Mouse (Mus musculus): ENCODE measurements around the gene Slc36a4.

Gene Slc36a4

DNA sequence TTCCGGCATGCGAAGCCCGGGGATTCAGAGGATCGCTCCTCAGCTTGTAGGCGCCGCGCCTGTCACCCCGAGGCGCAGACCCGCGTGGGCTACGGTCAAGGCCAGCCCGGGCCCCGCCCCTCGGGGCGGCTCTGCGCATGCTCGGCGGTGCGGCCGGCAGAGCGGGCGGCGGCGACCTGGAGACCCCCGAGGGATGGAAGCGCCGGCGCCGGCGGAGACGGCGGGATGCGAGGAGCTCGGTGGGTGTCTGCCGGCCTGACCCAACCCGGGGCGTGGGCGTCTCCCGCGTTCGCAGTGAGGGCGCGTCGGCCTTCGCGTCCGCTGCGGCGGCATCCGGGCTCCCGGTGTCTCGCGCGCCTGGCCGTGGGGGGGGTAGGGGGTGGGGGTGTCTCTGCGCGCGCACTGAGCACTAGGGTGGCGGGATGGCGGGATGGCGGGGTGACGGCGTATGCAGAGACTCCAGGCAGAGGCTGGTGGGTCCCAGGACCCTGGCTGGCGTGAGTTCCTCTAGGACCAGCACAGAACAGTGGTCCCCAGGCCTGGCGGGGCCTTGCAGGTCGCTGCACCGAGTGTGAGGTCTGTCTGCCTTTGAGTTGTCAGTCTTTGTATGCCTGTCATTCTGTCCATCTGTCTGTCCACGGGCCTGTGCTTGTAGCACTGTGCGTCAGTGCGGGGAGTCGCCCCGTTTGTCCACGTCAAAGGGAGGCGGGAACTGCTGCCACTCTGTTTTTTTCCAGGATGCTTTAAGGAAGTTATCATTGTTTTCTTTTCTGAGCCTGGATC lies at the start of gene Slc36a4:
Gene Slc36a4 (plus strand): TSS at position 140 of the 783 bp plus-strand sequence.
- DNase-seq (ENCODE audit: low spot score): peak; percentile 16

DNA sequence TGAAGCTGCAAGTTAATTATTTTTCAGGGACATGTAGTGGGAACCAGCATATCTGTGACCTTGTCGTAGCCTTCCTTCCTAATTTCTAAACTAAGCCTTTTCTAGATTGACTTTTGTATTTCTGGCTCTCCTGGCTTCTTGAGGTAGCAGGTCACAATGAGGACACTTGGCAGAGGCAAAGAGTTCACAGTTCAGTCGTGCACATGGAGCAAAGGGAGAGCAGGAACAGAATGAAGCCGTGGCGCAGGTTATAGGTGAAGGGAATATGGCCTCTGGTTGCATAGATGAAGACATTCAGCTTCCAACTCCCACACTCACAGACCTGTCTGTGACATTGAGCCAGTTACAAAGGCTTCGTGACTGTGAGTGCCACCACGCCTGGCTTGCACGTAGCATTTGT lies 44.9 kb upstream of the Slc36a4 start:
- DNase-seq (ENCODE audit: low spot score): no peak

DNA sequence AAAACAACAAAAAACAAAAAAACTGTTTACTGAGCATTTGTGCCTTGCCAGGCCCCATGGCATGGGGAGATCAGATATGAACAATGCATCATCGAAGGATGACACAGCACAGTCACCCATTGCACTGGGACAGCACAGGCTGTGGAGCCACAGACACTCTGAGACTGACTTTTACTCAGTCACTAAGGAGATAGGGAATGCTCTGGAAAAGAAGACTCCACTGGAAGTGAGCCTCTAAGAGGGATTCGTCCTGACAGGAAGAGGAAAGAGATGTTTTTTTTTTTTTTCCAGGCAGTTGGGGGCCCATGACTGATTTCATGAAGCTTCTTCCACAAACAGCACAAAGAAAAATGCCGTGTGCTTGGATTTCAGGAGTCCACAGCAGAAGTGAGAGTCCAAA lies 40.1 kb upstream of the Slc36a4 start:
- DNase-seq (ENCODE audit: low spot score): no peak

DNA sequence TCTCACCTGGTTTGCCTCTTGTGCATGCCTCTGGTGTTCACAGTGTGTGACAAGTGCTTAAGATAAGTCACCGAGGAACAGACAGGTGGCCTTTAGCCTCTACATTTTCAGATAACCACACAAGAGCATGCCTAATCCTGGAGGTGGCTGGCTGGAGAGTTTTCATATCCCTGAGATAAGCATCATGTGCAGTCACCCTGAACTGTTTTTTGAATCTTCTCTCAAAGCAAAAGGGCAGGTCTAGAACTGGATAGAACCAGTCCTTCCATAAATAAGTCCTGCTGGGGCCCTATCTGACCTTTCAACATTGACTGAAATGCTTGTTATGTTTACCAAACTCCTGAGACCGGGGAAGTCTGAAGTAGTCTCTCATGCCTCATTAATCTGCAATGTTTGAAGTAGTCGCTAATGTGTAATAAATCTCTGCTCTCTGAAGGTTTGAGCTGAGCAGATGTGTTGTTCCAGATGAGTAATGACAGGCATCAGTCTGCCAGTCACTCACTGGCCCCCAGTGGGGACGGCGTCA lies 39.5 kb upstream of the Slc36a4 start:
- no peak for DNase-seq (ENCODE audit: low spot score)

DNA sequence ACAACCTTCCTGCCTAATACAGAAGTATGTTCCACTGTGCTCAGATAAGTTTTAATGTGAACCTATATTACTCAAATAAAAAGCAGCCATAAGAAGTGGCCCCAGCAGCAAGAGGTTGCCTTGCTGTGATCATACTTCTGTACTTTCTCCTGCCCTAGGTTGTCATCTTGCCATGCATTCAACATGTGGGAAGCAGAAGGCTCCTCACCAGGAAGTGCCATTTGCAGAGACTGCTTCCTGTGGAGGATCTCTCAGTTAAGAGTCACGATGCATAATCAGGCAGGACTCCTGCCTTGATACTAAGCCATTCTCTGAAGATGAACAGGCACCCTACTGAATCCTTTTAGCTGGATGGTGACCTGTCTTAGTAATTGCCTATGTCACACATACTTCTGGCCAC lies 37.3 kb upstream of the Slc36a4 start:
- DNase-seq (ENCODE audit: low spot score): no peak

DNA sequence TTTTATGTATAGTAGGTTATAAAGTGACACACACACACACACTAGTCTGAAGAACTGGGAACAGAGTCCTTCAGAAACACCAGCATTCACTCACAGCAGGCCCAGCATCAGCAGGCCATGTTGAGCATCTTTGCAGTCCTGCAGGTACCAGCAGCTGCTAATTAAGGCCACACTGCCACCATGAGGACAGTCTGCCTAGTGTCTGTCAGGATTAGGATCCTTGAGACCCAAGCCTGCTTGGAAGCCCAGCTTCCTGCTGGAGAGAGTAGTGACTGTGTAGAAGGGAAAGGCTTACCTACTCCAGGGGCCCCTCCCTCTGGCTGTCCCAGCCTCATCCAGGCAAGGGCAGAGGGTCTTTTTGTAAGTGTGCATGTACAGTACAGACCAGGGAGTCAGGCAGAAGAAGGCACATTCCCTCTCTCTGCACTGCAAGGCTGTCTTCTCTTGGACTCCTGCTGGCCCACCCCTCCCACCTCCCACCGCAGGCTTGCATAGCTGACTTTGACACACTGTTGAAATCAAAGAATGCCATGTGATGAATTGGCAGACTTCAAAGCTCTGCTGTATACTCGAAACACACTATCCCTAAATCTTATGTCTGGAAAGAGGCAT lies 27.6 kb upstream of the Slc36a4 start:
- DNase-seq (ENCODE audit: low spot score): no peak

DNA sequence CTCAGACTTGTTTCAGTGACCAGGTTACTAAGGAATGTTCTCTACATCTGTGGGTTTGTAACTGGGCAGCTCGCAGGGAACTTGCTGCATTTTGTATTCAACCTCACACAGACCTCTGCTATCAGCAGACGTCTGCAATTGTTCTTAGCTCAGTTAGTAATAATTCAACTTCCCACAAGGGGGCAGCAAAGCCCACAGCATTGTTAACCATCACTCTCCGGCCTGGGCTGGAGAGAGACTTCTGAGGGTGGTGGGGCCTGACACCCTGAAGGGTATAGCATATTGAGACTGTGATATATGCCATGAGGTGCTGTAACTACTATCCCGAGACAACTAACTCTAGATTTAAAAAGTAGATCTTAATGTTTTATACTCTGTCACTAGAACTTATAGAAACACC lies 24.3 kb upstream of the Slc36a4 start:
- DNase-seq (ENCODE audit: low spot score): no peak

DNA sequence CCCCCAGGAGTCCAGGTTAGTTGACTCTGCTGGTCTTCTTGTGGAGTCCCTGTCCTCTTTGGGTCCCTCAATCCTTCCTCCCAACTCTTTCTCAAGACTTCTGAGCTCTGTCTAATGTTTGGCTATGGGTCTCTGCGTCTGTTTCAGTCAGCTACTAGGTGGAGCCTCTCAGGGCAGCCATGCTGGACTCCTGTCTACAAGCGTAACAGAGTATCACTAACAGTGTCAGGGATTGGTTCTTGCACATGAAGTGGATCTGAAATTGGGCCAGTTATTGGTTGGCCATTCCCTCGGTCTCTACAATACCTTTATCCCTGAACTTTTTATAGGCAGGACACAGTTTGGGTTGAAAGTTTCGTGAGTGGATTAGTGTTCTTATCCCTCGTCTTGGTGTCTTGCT lies 22.2 kb upstream of the Slc36a4 start:
- DNase-seq (ENCODE audit: low spot score): no peak

DNA sequence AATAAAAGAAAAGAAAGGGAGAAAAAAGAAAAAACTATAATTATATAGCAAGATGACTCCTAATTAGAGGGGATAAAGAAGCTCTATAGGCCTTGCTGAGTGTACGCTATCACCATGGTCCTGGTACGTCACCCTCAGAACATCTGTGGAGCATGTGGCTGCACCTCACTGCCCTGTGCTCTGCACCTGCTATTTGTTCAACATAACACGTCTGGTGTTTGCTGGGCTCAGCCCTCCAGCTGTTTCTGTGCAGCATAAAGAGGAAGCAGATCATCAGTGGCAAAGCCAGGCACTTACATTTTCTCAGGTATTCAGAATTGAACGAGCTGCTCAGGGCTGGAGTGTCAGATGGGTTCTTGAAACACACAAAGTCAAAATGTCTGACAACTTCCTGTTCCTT lies 15.7 kb upstream of the Slc36a4 start:
- DNase-seq (ENCODE audit: low spot score): no peak

DNA sequence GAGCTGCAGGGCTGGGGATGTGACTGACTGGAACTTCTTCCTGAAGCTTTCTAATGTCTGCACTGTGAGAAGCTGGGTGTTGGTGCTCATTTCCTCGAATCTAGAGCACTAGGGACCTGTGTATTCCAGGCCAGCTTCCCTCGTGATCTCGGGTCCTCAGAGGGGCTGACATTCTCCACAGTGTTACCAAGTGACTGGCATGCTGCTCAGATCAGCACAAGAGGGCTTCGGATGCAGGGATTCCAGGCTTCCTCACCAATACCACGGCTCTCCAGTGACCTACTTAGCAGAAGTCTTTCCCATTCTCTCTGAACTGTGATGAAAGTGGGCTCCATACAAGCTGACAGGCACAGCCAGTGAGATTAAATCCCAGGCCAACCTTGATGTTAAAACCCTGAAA lies 14.5 kb upstream of the Slc36a4 start:
- DNase-seq (ENCODE audit: low spot score): no peak

DNA sequence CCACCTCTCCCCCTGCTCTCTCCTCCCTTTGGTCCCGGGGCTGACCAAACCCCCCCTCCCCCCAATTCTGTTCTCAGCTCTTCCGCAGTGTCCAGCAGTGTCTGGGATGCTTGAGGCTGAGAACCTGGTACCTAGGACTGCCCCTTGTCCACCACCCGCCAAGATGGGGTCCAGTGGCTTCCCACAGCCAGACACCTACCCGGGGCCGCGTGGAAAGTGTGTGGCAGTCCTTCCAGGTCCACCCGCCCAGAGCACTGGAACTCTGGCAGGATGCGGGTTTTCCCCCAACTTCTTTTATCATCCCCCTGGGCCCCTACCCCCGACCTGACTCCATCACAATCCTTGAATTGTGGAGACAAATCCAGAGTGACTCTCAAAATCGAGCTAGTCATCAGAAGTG lies 3.8 kb upstream of the Slc36a4 start:
- no peak for DNase-seq (ENCODE audit: low spot score)

DNA sequence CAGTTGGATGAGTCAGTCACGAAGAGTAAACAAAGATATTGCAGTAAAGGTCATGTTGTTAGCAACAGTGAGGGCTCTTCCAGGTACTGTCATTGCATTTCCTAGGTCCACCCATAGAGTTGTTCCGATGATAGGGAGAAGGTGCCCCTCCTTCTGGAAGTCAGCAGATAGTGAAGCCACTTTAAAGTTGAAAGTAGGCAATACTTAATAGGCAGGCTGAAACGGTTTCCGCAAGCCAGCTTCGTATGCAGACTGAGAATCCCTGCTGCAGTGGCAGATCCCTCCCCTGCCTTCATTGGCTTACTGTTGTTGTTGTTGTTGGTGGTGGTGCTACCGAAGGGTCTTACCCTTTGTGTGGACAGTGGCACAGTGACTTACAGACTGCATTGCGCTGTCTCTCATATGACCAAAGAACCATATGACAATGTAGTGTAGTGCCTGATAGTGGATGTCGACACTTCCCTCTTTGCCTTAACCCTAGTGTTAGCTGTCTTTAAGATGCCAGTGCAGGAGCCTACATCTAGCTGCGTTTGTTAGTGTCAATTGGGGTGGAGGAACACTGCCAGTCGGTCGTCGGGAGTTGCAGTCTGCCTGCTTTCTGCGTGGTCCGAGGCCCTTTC lies 449 bp upstream of the Slc36a4 start:
- DNase-seq (ENCODE audit: low spot score): no peak

DNA sequence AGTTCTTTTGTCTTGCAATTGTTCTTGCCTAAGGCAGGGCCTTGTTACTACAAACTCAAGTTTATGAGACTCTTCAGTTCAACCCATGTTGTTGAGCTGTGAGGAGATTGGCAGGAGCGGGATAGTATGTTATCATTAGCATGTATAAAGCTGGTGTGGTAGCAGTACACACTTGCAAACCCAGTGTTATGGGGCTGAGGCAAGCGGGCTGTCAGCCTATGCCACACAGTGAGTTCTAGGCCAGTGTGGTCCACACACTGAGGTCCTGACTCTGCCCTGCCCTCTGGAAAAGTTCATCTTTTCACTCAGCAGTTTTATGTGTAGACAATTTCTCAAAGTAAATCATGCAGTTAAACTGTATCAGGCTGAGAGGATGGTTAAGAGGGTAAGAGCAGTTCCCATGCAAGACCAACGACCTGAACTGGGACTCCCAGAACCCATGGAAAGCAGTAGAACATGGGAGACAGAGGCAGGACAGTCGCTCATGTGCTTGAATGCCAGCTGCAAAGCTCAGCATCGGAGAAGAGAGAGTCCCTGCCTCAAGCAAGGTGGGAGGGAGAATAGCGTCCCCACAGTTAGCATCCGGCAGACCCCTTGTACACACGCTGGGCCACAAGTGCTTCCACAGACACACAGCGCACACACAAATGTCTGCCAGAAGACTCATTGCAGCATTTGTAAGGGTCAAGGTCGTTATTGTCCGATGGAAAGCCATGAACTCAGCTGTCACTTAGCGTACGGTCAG lies 1.5 kb downstream of the Slc36a4 start:
- DNase-seq (ENCODE audit: low spot score): no peak

DNA sequence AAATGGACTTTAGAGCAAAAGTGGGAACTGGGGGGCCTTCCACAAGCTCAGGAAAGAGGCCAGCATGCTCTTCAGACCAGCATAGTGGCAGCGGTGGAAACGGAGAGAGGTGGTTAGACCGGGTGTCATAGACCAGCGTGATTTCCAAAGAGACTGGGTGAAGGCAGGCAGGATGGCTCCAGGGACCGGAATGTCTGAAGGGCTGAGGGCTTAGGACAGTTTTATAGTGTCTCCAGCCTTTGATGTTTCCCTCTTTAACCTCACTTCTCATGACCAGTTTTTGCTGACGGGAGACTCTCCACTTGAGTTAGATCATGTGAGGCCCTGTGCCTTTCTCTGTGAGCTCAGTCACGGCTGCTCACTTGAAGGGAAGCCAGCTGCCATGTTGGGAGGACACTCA lies 2.1 kb downstream of the Slc36a4 start:
- DNase-seq (ENCODE audit: low spot score): no peak

DNA sequence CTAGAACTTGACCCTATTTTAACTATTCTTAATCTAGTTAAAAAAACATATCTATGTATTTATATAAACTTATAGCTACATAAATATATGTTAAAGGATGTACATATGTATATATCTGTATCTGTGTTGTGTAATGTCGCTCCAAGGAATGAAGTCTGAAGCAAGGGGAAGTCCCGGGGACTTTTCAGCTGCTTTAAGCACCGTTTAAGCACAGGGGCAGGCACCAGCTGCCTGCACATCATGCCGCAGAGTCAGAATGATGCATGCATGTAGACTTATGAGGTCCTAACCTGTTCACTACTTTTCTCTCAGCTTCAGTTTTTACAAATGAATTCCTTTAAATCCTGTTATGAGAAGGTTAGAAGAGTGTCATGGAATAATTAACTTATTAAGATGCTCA lies 5.3 kb downstream of the Slc36a4 start:
- no peak for DNase-seq (ENCODE audit: low spot score)

DNA sequence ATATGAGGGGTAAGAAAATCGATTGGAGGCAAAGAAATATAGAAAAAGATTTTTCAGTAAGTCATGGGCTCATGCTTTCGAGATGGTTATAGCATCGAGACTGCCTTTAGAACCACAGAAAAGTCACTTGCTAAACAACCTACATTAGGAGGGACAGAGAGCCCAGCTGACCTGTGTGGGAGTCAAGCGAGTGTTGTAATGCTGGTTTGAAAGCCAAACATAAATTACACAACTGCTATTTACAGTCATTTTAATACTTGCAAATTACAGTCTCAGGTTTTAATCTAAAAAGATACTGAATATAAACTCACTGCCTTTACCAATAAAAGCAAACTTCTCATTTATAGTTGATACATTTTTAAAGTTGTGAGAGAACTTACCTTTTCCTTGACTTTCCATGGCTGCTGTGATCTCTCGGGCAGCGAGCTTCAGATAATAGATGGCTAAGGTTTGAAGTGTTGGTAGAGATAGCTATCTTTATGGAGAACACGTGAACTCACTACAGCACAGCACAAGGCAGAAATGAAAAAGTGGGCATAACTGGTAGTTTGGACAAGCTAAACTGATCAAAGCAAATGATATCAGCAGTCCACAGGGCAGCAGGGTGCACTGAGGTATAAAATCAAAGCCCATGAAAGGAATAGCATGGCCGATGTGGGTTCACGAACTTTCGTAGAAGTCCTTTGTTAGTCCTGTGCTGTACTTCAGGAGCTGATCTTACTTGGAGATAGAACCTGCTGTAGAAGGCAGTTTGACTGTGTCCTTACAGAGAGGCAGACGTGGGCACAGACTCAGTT lies 5.9 kb downstream of the Slc36a4 start:
- no peak for DNase-seq (ENCODE audit: low spot score)

DNA sequence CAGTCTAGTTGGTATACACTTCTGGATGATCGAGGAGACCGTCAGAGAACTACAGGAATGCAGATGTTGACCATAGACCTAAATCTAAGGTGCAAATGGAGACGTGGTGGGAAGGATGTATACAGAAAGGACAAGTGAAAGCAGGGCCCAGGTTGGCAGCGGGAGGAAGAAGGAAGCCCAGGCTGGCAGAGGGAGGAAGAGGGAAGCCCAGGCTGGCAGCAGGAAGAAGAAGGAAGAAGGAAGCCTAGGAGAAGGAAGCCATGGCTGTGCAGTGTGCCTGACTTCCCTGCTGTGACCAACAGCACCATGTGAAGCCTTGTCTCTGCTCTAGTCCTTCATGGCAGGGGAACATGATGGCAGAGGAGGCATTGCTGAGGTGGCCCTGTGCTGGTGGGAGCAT lies 7.8 kb downstream of the Slc36a4 start:
- DNase-seq (ENCODE audit: low spot score): no peak

DNA sequence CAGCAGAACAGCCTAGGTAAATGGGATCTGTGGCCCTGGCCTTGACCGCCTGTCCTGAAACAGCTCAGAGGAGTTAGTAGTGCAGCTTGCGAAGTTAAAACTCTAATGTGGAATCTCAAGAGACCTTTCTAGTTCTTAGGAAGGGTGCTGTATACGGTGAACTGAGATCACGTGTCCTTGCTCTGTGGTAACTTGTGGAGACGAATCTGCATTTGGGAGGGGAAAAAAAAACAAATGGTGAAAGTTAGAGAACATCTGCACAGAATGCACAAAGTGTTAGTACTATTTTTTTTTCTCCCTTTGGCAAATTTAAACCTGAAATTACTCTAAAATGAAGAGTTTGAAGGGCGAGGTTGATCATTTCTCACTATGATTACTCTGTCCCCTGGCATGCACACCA lies 8.8 kb downstream of the Slc36a4 start:
- no peak for DNase-seq (ENCODE audit: low spot score)

DNA sequence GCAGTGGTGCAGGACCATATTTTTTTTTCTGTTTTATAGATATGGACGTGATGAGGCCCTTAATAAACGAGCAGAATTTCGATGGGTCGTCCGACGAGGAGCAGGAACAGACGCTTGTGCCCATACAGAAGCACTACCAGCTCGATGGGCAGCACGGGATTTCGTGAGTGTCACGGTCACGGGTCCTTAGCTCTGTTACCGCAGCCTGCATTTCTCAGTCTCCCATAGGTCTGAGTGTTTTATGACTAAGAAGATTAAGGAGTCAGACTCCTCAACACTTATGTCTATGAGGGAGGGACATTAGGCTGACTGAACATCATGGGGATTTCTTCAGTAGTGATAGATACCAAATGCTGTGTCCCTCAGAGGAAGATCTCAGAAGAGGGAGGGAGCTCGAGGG lies 10.1 kb downstream of the Slc36a4 start:
- no peak for DNase-seq (ENCODE audit: low spot score)

DNA sequence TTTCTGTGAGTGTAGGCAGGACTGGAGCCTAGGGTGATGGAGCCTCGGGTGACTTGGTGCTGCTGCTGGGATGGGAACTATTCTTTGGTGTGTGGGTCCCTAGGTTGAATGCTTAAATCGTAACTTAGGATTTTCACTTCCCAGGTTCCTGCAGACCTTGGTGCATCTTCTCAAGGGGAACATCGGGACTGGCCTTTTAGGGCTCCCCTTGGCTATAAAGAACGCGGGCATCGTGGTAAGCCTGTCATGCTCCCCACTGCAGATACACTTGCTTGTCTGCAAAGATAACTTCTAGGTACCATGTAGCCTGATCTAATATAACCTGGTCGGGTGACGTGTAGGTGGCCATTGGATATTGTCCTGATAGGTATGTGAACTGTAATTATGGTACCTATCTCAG lies 11.0 kb downstream of the Slc36a4 start:
- DNase-seq (ENCODE audit: low spot score): no peak

DNA sequence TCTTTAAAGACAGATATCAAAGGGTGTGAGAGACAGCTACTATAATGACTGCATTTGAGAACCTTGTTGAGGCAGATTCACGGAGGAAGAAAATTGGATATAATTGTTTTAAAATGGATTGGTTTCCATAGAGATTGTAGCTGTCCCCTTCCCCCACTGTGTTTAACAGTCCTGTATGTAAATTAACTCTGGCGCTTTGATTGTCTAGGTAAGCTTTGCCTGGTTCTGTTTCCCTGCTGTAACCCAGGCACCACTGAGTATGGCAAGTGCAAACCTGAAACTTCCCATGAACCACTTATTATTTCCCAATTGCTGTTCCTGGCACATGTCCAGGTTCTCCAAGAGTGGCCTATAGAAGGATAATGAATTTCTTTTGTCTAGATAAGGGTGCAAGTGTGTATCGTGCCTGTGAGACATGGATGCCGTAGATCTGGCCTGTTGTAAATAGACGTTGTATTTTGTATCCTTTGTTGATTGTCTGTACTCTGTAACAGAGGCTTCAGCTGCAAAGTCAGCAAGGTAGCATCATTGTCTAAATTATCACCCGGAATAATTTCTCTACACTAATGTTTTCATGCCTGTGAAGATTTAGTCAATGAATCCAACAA lies 11.8 kb downstream of the Slc36a4 start:
- no peak for DNase-seq (ENCODE audit: low spot score)
